Mouse (Mus musculus) midbrain, postnatal 0 days (tissue): ENCODE results near the gene Socs7. TPM values are rescaled to one million over a fixed set of nuclear protein-coding genes. Genes with fewer than 3 reads are reported as not detected.

Source experiments
- ATAC-seq: fragments of 200-750 bp; cut with Nextera tagmentation; 2 replicates; pipeline ENCODE4 v1.8.0; 2017; ENCODE audit warnings: moderate number of reproducible peaks, mild to moderate bottlenecking, moderate TSS enrichment, moderate library complexity; ENCODE audit not compliant: low FRiP score
- DNase-seq: peaks from one replicate; pipeline ENCODE4 v3.0.0-alpha.2; 2015; ENCODE audit warnings: low spot score
- H3K27ac ChIP-seq: fragments of 300-500 bp; sonication (generic); 2 replicates; pipeline ENCODE4 v1.5.1; 2014; ENCODE audit warnings: low read depth, mild to moderate bottlenecking, low read length, mixed read lengths
- H3K27me3 ChIP-seq: fragments of 300-500 bp; sonication (generic); 2 replicates; pipeline ENCODE4 v1.6.1; 2014; ENCODE audit warnings: low read length, control low read depth, mixed read lengths; ENCODE audit not compliant: insufficient read depth
- H3K36me3 ChIP-seq: fragments of 300-500 bp; sonication (generic); 2 replicates; pipeline ENCODE4 v1.6.1; 2014; ENCODE audit warnings: low read length, control low read depth, mixed read lengths; ENCODE audit not compliant: insufficient read depth
- H3K4me1 ChIP-seq: fragments of 300-500 bp; sonication (generic); 2 replicates; pipeline ENCODE4 v1.6.1; 2014; ENCODE audit warnings: mild to moderate bottlenecking, control low read depth, antibody characterized with exemption, low read length, mixed read lengths; ENCODE audit not compliant: insufficient read depth
- H3K4me2 ChIP-seq: fragments of 300-500 bp; sonication (generic); 2 replicates; pipeline ENCODE4 v1.6.1; 2014; ENCODE audit warnings: low read depth, mild to moderate bottlenecking, low read length, mixed read lengths; ENCODE audit not compliant: poor library complexity, severe bottlenecking
- H3K4me3 ChIP-seq: fragments of 300-500 bp; sonication (generic); 2 replicates; pipeline ENCODE4 v1.5.1; 2014; ENCODE audit warnings: low read depth, mild to moderate bottlenecking, low read length, moderate library complexity
- H3K9ac ChIP-seq: fragments of 300-500 bp; sonication (generic); replicated peaks from 2 replicates; pipeline ENCODE4 v1.6.1; 2014; ENCODE audit warnings: mild to moderate bottlenecking, low read length, moderate library complexity, mixed read lengths; ENCODE audit not compliant: poor library complexity, severe bottlenecking
- H3K9me3 ChIP-seq: fragments of 300-500 bp; sonication (generic); 2 replicates; pipeline ENCODE4 v1.6.1; 2016; ENCODE audit warnings: low read length, control low read depth
- CTCF ChIP-seq: IDR thresholded peaks from 2 replicates; pipeline ENCODE4 v1.5.1; 2016; ENCODE audit warnings: antibody characterized with exemption, mild to moderate bottlenecking
- whole genome bisulfite sequencing: fragments of 180-500 bp; shearing (Covaris S2); extraction: QIAGEN DNeasy Blood & Tissue Kit; methylation state at CpG from one replicate; pipeline ENCODE4 v1.1.7; 2014; 5-methylcytosine and 5-hydroxymethylcytosine counted together
- polyA plus RNA-seq: library from polyadenylated mRNA; unstranded; fragments of >200 nt; fragmentation: Nextera tagmentation; extraction: Ambion mirVana; gene quantifications from 2 replicates; pipeline ENCODE4 v1.2.1, GENCODE M21; 2015
- total RNA-seq: library from RNA; depleted of rRNA; stranded (reverse); fragments of >200 nt; gene quantifications from 2 replicates; pipeline ENCODE4 v1.2.3, GENCODE M21; 2014

The Socs7 gene
- total and polyA plus RNA-seq, 2 experiments from 2014 or later: 7.4 to 54.9 TPM

DNA sequence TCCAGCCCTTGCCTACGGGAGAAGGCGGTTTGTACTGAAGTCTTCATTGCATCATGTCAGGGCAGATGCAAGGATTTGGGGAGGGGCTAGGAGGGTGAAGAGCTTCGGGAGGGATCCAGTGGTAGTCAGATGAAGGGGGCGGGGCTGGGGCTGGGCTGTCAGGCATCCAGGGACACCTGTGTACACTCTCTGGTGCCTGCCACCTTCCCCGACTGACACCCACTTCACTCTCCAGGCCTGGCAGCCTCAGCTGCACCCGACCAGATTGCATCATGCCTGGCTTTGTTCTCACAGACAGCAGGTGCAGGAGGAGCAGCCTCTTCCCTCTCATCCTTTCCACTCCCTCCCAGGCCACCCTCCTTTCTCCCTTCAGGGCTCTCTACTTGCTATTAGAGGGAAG is 38.7 kb downstream of the Socs7 start:
- Histone ChIP-seq H3K4me2 (no peak overlapping the region), H3K4me1 (peaks cover 3% of the 10 kb centered on the region; the same call in 1 of the 2 replicates), H3K9ac (0 out of 2 replicates have a peak overlapping the region, but pooled peaks have one; percentile 0), H3K36me3 (peaks cover 8% of the 10 kb centered on the region), H3K27ac (peak overlapping the region; percentile 48), H3K4me3 (no peak overlapping the region), H3K27me3 (no peaks in the 10 kb centered on the region), H3K9me3 (no peaks in the 10 kb centered on the region)
- peak; percentile 61 for DNase-seq
- peak; percentile 24; the same call in 1 of the 2 replicates for ATAC-seq
- TF ChIP-seq CTCF: no peak
- 16% methylated on average over 6 of the region's 6 CpGs for whole genome bisulfite sequencing

DNA sequence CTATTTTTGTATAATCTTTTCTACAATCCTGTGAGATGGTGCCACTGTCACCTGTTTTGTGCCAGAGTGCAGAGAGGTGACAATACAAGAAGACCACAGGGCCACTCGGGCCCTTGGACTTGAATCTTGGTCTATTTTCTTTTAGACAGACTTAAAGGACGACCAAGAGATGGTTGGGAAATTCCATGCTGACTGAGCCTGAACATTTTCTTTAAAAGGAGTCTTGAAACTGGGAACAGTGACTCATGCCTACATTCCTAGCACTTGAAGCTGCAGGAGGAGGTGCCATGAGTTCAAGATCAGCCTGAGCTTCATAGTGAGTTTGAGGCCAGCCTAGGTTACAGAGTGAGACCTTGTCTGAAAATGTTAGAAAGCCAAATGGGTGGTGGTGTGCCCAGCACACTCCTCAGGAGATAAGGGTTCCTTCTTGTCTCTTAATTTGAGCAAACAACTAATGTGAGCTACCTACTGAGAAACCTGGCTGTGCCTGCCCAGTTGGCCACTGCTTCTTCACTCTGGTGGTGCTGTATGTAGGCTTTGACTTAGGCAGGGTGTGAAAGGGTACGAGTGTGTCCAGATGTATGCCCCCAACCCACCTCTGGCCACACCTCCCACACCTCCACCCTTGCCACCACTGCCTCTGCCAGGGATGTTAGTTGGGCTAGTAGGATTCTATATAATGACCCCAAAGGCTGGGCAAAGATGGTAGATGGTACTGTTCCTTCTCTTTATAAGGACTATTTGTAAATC is 39.5 kb downstream of the Socs7 start:
- Histone ChIP-seq H3K9ac (no peak overlapping the region), H3K4me2 (no peak overlapping the region), H3K27me3 (no peaks in the 10 kb centered on the region), H3K4me3 (no peak overlapping the region), H3K4me1 (peaks cover 10% of the 10 kb centered on the region), H3K36me3 (peaks cover 3% of the 10 kb centered on the region; the same call in 1 of the 2 replicates), H3K27ac (peak overlapping the region; percentile 48), H3K9me3 (no peaks in the 10 kb centered on the region)
- TF ChIP-seq CTCF: no peak; the same call in 1 of the 2 replicates
- ATAC-seq: no peak
- WGBS: 86% methylated on average over 3 of the region's 3 CpGs
- DNase-seq: no peak

DNA sequence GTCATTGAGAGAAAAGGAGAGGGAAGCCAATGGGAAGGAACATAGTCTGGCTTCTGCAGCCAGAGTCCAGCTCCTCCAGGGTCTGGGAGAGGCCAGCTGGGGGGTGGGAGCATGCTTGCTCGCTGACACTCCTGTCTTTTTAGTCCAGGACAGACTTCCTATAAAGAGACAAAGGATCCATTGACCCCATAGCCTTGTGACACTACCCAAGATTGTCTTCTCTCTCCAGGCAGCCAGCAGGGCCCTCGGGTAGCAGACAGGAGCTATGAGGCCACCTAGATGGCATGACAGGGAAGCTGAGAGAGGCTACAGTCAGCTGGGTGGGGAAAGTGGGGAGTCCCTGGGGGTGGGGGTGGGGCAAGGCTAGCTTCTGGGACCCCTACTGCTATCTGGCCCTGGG is 40.4 kb downstream of the Socs7 start:
- 31% methylated on average over 2 of the region's 2 CpGs for WGBS
- TF ChIP-seq CTCF: no peak
- Histone ChIP-seq H3K9ac (no peak overlapping the region), H3K27me3 (no peaks in the 10 kb centered on the region), H3K36me3 (peaks cover 3% of the 10 kb centered on the region; the same call in 1 of the 2 replicates), H3K27ac (no peak overlapping the region), H3K4me1 (peaks cover 14% of the 10 kb centered on the region), H3K9me3 (no peaks in the 10 kb centered on the region), H3K4me2 (no peak overlapping the region), H3K4me3 (no peak overlapping the region)
- ATAC-seq (no peak), DNase-seq (no peak)

DNA sequence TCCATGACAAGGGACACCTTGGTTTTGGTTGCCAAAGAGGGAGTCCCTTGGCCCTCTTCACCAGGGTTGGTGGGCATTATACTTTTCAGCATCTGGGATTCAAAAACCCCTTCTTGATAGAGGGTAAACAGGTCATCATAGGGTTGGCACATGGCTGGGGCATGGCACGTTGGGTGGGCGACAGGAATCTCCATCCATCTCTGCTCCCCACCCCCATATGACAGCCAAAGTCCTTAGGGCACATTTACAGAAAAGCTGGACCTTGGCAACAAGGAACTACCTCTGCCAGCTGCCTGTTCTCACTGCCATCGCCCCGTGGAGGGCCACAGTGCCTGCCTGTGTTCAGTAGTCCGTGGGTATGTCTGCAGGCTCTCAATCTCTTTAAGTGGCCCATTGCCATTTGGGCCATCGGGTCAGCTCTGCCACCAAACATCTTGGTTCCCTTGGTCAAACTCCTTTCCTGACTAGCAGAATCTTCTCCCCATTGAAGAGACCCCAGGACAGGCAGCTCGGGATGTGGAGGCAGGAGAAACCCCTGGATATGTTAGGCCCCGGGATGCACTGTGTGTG is 41.3 kb downstream of the Socs7 start:
- 39% methylated on average over 8 of the region's 8 CpGs for WGBS
- H3K36me3 ChIP-seq: peaks cover 3% of the 10 kb centered on the region; the same call in 1 of the 2 replicates
- no peaks in the 10 kb centered on the region for H3K27me3 ChIP-seq
- ATAC-seq (no peak), DNase-seq (no peak)
- no peaks in the 10 kb centered on the region for H3K9me3 ChIP-seq
- H3K4me2 ChIP-seq: peak overlapping the region; percentile 90
- TF ChIP-seq CTCF: no peak
- H3K4me1 ChIP-seq: peaks cover 14% of the 10 kb centered on the region
- H3K4me3 ChIP-seq: peak overlapping the region; percentile 52
- H3K9ac ChIP-seq: peak overlapping the region; percentile 75; the same call in 1 of the 2 replicates
- peak overlapping the region; percentile 62; the same call in 1 of the 2 replicates for H3K27ac ChIP-seq

DNA sequence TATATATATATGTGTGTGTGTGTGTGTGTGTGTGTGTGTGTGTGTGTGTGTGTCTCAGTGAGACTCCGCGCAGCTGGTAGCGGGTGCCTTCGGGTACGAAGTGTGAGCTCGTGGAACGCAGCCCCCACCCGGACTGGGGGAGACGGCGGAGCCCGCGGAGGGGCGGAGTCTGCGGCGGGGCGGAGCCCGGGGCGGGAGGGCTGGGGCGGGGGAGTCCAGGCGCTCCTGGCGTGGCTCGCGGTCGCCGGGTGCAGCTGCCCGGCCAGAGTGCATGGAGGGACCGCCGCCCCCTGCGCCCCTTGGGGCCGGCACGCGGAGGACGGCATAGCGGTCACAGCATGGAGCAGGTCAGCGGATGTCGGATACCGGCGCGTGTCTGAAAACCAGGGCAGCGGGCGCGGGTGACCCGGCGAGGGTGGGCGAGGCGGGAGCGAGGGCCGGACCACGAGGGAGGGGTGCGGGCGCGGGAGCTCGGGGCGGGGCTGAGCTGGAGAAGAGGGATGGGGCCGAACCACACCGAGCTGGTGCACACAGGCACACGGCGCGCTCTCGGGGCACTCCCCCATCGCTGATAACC is 41.9 kb downstream of the Socs7 start:
- Histone ChIP-seq H3K27me3 (no peaks in the 10 kb centered on the region), H3K36me3 (no peaks in the 10 kb centered on the region), H3K4me1 (peaks cover 14% of the 10 kb centered on the region), H3K4me3 (peak overlapping the region; percentile 52), H3K4me2 (peak overlapping the region; percentile 90), H3K27ac (peak overlapping the region; percentile 77), H3K9ac (peak overlapping the region; percentile 75), H3K9me3 (no peaks in the 10 kb centered on the region)
- no peak for TF ChIP-seq CTCF
- DNase-seq (peak; percentile 63), ATAC-seq (peak; percentile 57)
- under 1% methylated on average over 43 of the region's 61 CpGs for WGBS
